Mouse (Mus musculus): ENCODE results near the gene Pecr. TPM values are rescaled to one million over a fixed set of nuclear protein-coding genes. Genes with fewer than 3 reads are reported as not detected.

Gene Pecr
- total and polyA plus RNA-seq, 3 experiments, result 10.7 to 15.5 TPM; not detected in 1

GRCm38 (mm10) chr1:72323248-72323647, 39.1 kb upstream of the Pecr start:
- no peaks in the 10 kb centered on the region for H3K27me3 ChIP-seq (ENCODE audit: control insufficient read depth in 1 of 2, insufficient read depth in 2 of 2, low read length in 2 of 2)
- H3K27ac ChIP-seq (ENCODE audit: control insufficient read depth, low read depth, low read length), result no peak overlapping the region
- peaks cover 0 to 12% of the 10 kb centered on the region in 2 experiments; a peak in 2 of 4 replicates for H3K36me3 ChIP-seq (ENCODE audit: control insufficient read depth in 1 of 2, insufficient read depth in 2 of 2, low read length in 2 of 2)
- no peak overlapping the region for H3K4me3 ChIP-seq (ENCODE audit: control insufficient read depth in 1 of 2, insufficient read depth in 1 of 2, low read depth in 2 of 2, low read length in 2 of 2)
- H3K9ac ChIP-seq (ENCODE audit: control insufficient read depth, low read depth, low read length, poor library complexity, severe bottlenecking), result no peak overlapping the region
- no peak for DNase-seq (ENCODE audit: low read depth, low spot score)
- no peaks in the 10 kb centered on the region for H3K4me1 ChIP-seq (ENCODE audit: control insufficient read depth in 1 of 2, insufficient read depth in 2 of 2, low read length in 2 of 2)
- no peaks in the 10 kb centered on the region for H3K9me3 ChIP-seq (replicated peaks; ENCODE audit: insufficient read depth, low read length)
- H3K79me2 ChIP-seq (ENCODE audit: control insufficient read depth, insufficient read depth, low read length, poor library complexity), result no peaks in the 10 kb centered on the region
- peak; percentile 67; the same call in 1 of the 2 replicates for TF ChIP-seq ZKSCAN1 (IDR thresholded peaks at IDR 0.05; ENCODE audit: low read depth, low read length)
- TF ChIP-seq MAX (IDR thresholded peaks at IDR 0.05; ENCODE audit: low read length), result no peak

GRCm38 (mm10) chr1:72320759-72321158, 36.6 kb upstream of the Pecr start:
- Histone ChIP-seq H3K27me3 (ENCODE audit: control insufficient read depth in 1 of 2, insufficient read depth in 2 of 2, low read length in 2 of 2) (no peaks in the 10 kb centered on the region), H3K9me3 (replicated peaks; ENCODE audit: insufficient read depth, low read length) (no peaks in the 10 kb centered on the region), H3K79me2 (ENCODE audit: control insufficient read depth, insufficient read depth, low read length, poor library complexity) (no peaks in the 10 kb centered on the region), H3K4me1 (ENCODE audit: control insufficient read depth in 1 of 2, insufficient read depth in 2 of 2, low read length in 2 of 2) (no peaks in the 10 kb centered on the region), H3K4me3 (ENCODE audit: control insufficient read depth in 1 of 2, insufficient read depth in 1 of 2, low read depth in 2 of 2, low read length in 2 of 2) (no peak overlapping the region), H3K27ac (ENCODE audit: control insufficient read depth, low read depth, low read length) (no peak overlapping the region), H3K36me3 (ENCODE audit: control insufficient read depth in 1 of 2, insufficient read depth in 2 of 2, low read length in 2 of 2) (peaks cover 0 to 15% of the 10 kb centered on the region in 2 experiments; a peak in 3 of 4 replicates), H3K9ac (ENCODE audit: control insufficient read depth, low read depth, low read length, poor library complexity, severe bottlenecking) (no peak overlapping the region)
- DNase-seq (ENCODE audit: low read depth, low spot score), result no peak
- TF ChIP-seq CHD1 (IDR thresholded peaks at IDR 0.05; ENCODE audit: low read depth, low read length), result no peak
- TF ChIP-seq SMC3 (IDR thresholded peaks at IDR 0.05; ENCODE audit: low read depth, low read length), result no peak
- TF ChIP-seq MAZ (IDR thresholded peaks at IDR 0.05; ENCODE audit: low read depth, low read length), result no peak
- TF ChIP-seq GABPA (IDR thresholded peaks at IDR 0.05; ENCODE audit: low read depth, low read length), result no peak
- TF ChIP-seq GATA1 (IDR thresholded peaks at IDR 0.05; ENCODE audit: low read depth, low read length), result no peak
- no peak for TF ChIP-seq USF1 (IDR thresholded peaks at IDR 0.05; ENCODE audit: low read depth, low read length)
- no peak for TF ChIP-seq EP300 (IDR thresholded peaks at IDR 0.05; ENCODE audit: low read depth in 1 of 2, low read length in 2 of 2)
- TF ChIP-seq CTCF (IDR thresholded peaks at IDR 0.05 in 2 of 3, conservative IDR thresholded peaks at IDR 0.05 in 1 of 3; ENCODE audit: control insufficient read depth in 1 of 3, insufficient read depth in 1 of 3, low read depth in 2 of 3, low read length in 3 of 3, poor library complexity in 1 of 3, severe bottlenecking in 1 of 3), result no peak
- no peak for TF ChIP-seq NELFE (IDR thresholded peaks at IDR 0.05; ENCODE audit: low read depth, low read length)

GRCm38 (mm10) chr1:72316901-72317300, 32.8 kb upstream of the Pecr start:
- peaks cover 2 to 14% of the 10 kb centered on the region in 2 experiments; a peak in 3 of 4 replicates for H3K36me3 ChIP-seq (ENCODE audit: control insufficient read depth in 1 of 2, insufficient read depth in 2 of 2, low read length in 2 of 2)
- no peaks in the 10 kb centered on the region for H3K79me2 ChIP-seq (ENCODE audit: control insufficient read depth, insufficient read depth, low read length, poor library complexity)
- no peaks in the 10 kb centered on the region for H3K27me3 ChIP-seq (ENCODE audit: control insufficient read depth in 1 of 2, insufficient read depth in 2 of 2, low read length in 2 of 2)
- DNase-seq (ENCODE audit: low read depth, low spot score), result no peak
- no peak overlapping the region for H3K27ac ChIP-seq (ENCODE audit: control insufficient read depth, low read depth, low read length)
- TF ChIP-seq JUND (IDR thresholded peaks at IDR 0.05; ENCODE audit: low read depth, low read length), result no peak
- TF ChIP-seq RAD21 (IDR thresholded peaks at IDR 0.05; ENCODE audit: low read depth, low read length), result no peak
- H3K4me1 ChIP-seq (ENCODE audit: control insufficient read depth in 1 of 2, insufficient read depth in 2 of 2, low read length in 2 of 2), result peaks cover 0 to 5% of the 10 kb centered on the region in 2 experiments; a peak in 2 of 4 replicates
- H3K9ac ChIP-seq (ENCODE audit: control insufficient read depth, low read depth, low read length, poor library complexity, severe bottlenecking), result no peak overlapping the region
- no peaks in the 10 kb centered on the region for H3K9me3 ChIP-seq (replicated peaks; ENCODE audit: insufficient read depth, low read length)
- H3K4me3 ChIP-seq (ENCODE audit: control insufficient read depth in 1 of 2, insufficient read depth in 1 of 2, low read depth in 2 of 2, low read length in 2 of 2), result no peak overlapping the region
